Mouse (Mus musculus) hindlimb bud, embryonic 11.5 days (tissue): ENCODE measurements around the gene Lsm11.

Source experiments
- DNase-seq: peaks from one replicate; pipeline ENCODE4 v3.0.0-alpha.2; 2012; ENCODE audit warnings: low read depth, low spot score; ENCODE audit errors: extremely low spot score

The Lsm11 gene

DNA sequence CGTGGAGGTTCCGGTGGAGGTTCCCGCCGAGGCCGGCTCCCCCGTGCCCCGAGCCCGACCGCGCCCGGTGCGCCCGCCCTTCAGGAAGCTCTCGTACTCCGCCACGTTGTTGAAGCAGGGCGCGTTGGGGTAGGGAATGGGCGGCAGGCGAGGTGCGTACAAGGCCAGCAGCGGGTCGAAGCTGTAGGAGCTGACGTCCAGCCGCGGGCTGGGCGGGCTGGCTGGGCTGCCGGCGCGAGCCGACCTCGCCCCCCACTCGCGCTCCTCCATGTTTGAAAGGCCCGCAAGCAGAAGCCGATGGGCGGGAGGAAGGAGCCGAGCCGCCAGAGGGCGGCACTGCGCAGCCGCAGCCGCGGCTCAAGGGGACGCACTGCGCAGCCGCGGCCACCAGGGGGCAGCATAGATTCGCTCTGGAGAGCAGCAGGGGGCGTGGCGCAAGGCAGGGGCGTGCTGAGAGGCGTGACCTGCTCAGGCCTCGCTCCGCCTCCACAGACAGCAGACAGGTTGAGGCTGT is at the start of gene Lsm11:
Gene Lsm11, minus strand, starts transcription at position 293 of the 514 bp plus-strand sequence.
- peak; percentile 88 for DNase-seq

- no peak for DNase-seq
Observed at GRCm38 (mm10) chr11:45992087-45992486, 47.4 kb upstream of the Lsm11 start.

- DNase-seq = no peak
Observed at GRCm38 (mm10) chr11:45991604-45992003, 46.9 kb upstream of the Lsm11 start.

DNA sequence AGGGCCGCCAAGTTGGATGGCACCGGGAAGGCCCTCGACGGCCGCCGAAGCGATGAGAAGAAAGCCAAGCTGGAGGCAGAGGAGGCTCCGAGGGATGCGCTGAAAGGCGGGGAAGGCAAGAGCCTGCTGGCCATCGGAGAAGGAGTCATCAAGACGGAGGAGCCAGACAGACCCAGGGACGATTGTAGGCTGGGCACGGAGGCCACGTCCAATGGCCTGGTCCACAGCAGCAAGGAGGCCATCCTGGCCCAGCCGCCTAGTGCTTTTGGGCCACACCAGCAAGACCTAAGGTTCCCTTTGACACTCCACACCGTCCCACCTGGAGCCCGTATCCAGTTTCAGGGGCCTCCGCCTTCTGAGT is 36.1 kb upstream of the Lsm11 start:
- no peak for DNase-seq

DNA sequence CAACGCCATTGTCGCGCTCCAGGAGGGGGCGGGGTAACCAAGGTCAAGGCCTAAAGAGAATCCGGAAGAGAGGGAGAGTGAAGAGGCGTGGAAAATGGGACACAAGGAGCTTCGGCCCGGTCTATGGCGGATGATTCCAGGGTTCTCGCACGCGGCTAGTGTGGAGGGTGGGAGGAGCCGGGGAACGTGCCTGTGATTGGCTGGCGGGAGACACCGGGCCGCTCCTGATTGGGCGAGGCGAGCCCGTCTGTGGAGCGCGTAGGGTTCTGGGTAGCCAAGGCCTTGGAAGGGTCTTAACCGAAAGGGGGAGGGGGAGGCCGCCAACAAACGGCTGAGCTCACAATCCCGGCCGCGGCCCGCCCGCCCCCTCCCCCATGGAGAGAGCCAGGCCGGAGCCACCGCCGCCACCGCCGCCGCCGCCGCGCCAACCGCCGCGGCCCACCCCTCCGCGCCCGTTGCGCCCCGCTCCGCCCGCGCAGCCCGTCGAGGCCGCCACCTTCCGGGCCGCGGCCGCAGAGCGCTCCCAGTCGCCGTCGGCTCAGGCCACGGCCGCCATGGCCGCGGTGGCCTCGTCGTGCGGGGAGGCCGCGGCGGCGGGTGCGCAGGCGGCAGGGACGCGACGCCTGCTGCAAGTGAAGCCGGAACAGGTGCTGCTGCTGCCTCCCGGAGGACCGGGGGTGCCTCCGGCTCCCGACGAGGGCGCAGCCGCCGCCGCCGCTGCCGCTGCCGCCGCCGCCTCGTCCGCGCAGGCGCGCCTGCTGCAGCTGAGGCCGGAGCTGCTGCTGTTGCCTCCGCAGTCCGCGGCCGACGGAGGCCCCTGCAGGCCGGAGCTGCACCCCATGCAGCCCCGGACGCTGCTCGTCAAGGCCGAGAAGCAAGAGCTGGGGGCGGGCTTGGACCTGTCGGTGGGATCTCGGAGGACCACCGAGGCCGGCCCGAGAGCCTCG is 35.5 kb upstream of the Lsm11 start, which contains the start of gene Sox30:
Gene Sox30, plus strand, starts transcription at position 365 of the 947 bp plus-strand sequence.
- DNase-seq = no peak

GRCm38 (mm10) chr11:45976061-45976460 is 31.3 kb upstream of the Lsm11 start:
- no peak for DNase-seq

DNA sequence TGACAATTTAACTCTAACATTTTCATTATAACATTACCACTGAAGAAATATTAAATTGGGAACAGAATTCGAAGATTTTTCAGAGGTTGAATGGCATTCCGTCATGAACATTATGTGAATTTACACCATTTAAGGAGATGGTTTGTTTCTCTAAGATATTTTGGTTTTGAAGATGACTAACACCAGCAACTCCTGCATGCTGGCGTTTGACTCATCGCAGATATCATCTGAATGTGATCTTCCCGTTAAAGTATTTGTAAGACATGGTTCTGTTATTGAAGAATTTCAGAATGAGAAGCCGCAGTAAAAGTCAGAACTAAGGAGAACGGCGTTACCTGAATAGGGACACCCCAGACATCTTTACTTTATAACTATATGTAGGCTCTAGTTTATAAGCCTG is 29.7 kb upstream of the Lsm11 start:
- no peak for DNase-seq

DNA sequence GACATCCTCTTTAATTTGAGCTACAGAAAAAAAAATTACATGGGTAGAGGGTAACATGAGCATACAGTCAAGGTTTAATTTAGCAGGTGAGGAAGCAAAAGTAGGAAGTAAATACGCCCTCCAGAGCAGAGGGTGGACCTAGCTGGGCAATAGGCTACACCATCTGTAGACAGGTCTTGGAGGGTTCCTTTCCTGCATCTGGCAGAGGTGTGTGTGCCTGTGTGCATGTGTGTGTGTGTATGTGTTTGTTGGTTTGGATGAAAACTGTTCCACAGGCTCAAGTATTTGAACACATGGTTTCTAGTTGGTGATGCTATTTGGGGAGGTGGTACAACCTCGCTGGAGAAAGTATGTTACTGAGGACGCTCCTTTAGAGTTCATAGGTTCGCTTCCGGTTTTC is 28.9 kb upstream of the Lsm11 start:
- no peak for DNase-seq

DNA sequence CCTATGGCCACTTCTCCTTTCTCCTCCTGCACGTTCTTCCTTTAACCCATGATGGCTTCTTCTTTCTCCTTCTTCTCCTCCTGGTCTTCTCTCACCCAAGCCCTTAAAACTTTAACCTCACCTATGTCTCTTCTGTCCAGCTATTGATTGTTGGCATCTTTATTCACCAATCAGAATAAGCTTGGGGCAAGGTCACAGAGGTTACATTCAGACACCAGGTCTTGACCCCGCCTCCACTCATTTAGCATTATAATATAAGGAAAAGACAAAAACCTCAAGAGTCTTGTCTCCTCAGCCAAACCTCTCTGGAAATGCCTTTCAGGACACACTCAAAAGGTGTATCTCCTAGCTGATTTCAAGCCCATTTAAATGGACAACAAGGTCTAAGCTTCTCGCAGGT is 23.7 kb upstream of the Lsm11 start:
- DNase-seq = no peak

- DNase-seq = no peak
Observed at GRCm38 (mm10) chr11:45966896-45967295, 22.2 kb upstream of the Lsm11 start.

DNA sequence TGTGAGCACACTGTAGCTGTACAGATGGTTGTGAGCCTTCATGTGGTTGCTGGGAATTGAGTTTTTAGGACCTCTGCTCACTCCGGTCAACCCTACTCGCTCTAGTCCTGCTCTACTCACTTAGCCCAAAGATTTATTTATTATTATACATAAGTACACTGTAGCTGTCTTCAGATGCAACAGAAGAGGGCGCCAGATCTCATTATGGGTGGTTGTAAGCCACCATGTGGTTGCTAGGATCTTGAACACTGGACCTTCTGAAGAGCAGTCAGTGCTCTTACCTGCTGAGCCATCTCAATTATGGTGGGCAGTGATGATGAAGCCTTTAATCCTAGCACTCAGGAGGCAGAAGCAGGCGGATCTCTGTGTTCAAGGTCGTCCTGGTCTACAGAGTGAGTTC is 15.3 kb upstream of the Lsm11 start:
- no peak for DNase-seq

- DNase-seq = no peak
Observed at GRCm38 (mm10) chr11:45959598-45959997, 14.9 kb upstream of the Lsm11 start.

DNA sequence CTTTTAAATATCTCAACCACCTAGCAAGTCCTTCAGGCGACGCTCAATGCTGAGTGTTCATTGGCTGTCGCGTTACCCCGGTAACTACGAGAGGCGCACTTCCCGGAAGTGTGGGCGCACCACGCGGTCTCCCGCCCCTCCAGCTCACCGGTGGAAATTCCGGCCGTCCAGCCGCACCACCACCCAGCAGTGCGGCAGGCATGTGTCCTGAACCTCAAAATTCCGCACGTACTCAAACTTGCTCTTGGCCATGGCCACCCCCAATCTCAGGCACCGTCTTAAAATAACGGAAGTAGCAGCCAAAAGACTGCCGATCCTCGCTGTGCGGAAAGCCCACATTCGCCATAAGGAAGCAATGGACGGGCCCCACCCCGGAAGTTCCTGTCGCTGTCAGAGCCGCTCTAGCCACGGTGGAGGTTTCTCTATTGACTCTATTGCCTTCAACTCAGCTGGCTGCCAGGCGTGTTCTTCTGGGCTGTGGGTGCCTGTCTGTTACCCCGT is 10.4 kb upstream of the Lsm11 start, which contains the start of gene Thg1l:
Gene Thg1l, minus strand, starts transcription at position 368 of the 501 bp plus-strand sequence.
- peak; percentile 86 for DNase-seq

DNA sequence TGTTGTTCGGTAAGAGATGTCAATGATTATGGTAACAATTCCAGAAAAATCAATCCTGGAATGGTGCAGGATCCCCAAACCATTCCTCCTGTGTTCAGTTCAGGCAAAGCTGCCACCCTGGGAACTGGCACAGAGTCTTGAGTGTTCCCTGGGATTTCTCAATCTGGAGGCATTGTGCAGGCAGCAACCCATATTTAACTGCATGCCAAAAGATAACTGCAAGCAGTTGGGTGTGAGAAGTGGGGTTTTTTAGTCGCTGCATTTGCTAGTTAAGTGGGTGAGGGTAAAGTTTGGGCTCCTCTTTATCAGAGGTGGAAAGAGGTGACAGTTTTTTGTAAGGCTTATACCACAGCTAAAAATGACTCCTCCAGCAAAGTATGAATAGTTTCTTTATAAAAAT is 2.8 kb upstream of the Lsm11 start:
- DNase-seq = no peak

- DNase-seq = no peak
Observed at GRCm38 (mm10) chr11:45946796-45947195, 2.1 kb upstream of the Lsm11 start.

DNA sequence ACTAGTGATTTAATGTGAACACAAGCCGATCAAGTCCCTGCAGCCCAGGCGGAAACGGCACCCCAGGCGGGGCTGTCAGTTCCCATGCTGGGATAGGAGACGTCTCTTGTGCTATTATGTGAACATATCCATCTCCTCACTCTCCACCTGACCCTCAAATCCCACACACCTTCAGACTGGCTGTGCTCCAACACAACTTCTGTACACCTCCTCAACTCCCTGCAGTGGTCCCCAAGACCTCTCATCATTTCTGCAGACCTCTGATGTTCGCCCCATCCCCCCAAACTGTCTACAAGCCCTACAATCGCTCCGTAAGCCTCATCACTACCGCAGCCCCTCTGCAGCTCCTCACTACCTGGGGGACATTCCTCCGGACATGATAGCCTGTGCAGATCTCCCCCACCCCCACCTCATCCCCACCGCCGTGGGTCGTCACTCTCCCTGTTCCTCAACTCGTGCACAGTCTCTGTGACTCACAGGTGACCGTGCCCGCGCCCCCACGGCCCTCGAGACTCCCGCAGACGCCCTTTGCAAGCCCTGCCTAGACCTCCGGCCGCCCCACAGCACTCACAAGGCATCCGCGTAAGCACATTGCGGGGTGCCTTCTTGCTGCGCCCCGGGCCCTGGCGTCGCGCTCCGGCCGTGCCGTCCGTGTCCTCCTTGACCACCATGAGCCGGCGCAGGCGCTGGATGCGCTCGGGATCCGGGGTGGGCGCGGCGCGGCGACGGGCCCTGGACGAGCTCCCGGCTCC is 668 bp downstream of the Lsm11 start:
- no peak for DNase-seq

DNA sequence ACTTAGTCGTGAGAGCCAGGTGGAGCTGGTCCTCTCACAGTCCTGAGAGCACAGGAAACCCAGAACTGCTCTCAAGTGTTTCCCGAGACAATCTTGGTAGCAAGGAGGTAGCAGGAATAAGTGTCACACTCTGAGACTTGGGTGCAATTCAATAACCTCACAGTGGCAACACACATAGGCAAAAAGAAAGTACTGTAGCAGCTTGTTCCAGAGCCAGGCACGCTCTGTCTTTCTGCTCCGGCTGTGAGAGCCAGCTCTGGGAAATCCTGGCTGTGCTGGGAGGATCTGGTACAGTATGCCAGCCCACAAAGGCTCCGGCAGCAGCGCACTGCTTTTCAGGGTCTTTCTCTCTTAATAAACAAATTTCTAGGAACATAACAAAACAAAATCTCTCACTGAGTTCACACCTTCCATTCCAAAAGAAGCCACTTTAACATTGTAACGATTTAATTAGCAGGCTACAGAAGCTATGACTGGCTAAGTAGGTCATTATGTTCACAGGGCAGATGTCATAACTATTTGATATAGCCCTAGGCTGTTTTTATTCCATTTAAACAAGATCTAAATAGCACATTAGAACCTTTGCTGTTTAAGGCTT is 1.5 kb downstream of the Lsm11 start:
- no peak for DNase-seq

DNA sequence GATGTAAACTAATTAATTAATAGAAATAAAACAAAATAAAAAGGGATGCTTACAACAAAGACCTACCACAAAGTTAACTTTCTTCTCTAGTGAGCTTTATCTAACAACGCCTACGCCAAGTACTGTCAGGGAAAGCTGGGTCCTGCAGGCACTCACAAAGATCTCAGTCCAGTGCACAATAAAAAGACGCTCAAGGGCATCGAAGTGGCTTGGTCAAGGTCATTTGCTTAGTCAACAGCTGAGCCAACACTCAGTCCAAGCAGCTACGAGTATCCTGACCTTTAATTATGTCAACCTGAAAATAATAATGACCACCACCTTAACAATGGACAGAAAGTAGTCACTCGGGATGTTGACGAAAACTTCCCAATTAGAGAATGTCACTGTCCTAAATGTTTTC is 2.5 kb downstream of the Lsm11 start:
- DNase-seq = no peak

GRCm38 (mm10) chr11:45938917-45939316 is 5.8 kb downstream of the Lsm11 start:
- DNase-seq = no peak

DNA sequence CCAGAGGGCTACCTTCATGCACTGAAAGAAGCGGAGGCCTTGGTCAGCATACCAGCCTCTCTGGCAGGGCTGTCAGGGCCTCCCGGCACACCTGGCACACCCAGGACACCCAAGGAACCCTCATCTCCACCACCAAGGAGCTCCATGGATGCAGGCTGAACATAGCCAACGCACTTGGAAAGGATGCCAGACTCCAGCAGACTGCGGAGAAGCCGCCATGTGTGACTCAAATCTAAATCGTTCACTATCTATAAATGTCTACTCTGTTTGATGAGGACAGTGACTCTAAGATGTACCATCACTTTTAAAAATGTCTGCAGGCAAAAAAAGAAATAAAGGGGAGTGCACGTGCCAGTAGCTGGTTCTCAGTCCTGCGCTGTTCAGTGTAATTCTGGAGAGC is 7.3 kb downstream of the Lsm11 start:
- DNase-seq = no peak

DNA sequence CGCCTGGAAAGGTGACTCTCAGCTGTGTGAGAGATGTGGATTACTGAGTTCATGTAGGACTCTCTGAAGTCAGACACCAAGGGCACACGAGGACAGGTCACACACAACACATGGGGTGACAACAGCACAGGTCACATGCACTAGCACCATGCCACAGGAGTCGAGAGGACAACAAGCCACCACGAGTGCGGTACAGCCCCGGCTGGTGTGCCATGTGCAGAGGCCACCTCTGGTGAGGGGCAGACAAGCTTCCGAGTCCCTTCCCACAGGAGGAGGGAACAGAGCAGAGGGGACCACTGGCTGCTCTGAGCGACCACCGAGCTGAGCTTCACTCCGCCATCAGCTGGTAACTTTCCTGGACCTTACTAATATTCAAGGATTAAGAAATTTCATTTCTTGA is 12.0 kb downstream of the Lsm11 start:
- no peak for DNase-seq
